Mouse (Mus musculus): ENCODE measurements around the gene Immp2l.

DNA sequence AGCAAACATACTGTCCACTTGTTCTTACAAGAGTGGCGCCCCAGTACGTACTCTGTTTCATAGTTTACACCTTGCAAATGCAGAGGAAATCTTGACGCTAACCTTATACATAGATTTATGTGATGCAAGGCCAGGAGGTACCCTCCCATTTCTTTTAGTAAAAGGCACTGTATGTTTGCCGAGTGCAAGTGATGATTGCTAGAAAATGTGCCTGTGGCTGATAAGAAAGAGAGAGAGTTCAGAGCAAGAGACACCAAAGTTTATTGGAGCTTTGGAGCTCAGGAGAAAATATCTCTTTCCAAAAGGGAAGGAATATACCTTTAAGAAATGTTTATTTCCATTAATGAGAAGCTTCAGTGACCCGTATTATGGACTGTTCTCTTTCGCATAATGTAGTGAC is 95.8 kb downstream of the Immp2l start:
- TF ChIP-seq GATA1 (IDR thresholded peaks at IDR 0.05; ENCODE audit: borderline replicate concordance, low read length) = no peak
- no peak for TF ChIP-seq FLI1 (IDR thresholded peaks at IDR 0.05; ENCODE audit: low read length)
